Mouse (Mus musculus): ENCODE results near the gene E4f1. TPM values are rescaled to one million over a fixed set of nuclear protein-coding genes. Genes with fewer than 3 reads are reported as not detected.

E4f1 gene
- total RNA-seq, 2 experiments from 2014 or later: 11.1 to 11.4 TPM

- no peak for DNase-seq (ENCODE audit: low spot score)
- intact Hi-C loops (cut with DNase I): no loop called here
Measured at GRCm38 (mm10) chr17:24485090-24485860, 15.2 kb upstream of the E4f1 start.

GRCm38 (mm10) chr17:24483495-24483894 lies 13.4 kb upstream of the E4f1 start:
- DNase-seq (ENCODE audit: low spot score): no peak
- intact Hi-C loops (cut with DNase I): no loop called here

GRCm38 (mm10) chr17:24481027-24481815 lies 11.1 kb upstream of the E4f1 start:
- intact Hi-C loops (cut with DNase I): no loop called here
- DNase-seq (ENCODE audit: low spot score): no peak

GRCm38 (mm10) chr17:24480201-24480826 lies 10.2 kb upstream of the E4f1 start:
- intact Hi-C loops (cut with DNase I): no loop called here
- no peak for DNase-seq (ENCODE audit: low spot score)

GRCm38 (mm10) chr17:24479431-24479830 lies 9.3 kb upstream of the E4f1 start:
- intact Hi-C loops (cut with DNase I): loop anchor here (5.0 kb wide), 2 partner anchors 33 to 193 kb away; no protein-coding TSS in a partner anchor
- DNase-seq (ENCODE audit: low spot score): no peak

GRCm38 (mm10) chr17:24478663-24479380 lies 8.7 kb upstream of the E4f1 start, which contains the start of gene Mlst8:
Mlst8 (minus strand) TSS chr17:24479078.
- intact Hi-C loops (cut with DNase I): loop anchor here (5.0 kb wide), 2 partner anchors 33 to 193 kb away; no protein-coding TSS in a partner anchor
- peak; percentile 93 for DNase-seq (ENCODE audit: low spot score)

- no peak for DNase-seq (ENCODE audit: low spot score)
- intact Hi-C loops (cut with DNase I): loop anchor here (5.0 kb wide), 2 partner anchors 34 to 194 kb away; no protein-coding TSS in a partner anchor
Measured at GRCm38 (mm10) chr17:24477985-24478600, 8.0 kb upstream of the E4f1 start.

- DNase-seq (ENCODE audit: low spot score): no peak
- intact Hi-C loops (cut with DNase I): loop anchor here (5.0 kb wide), 2 partner anchors 35 to 195 kb away; no protein-coding TSS in a partner anchor
Measured at GRCm38 (mm10) chr17:24477053-24477984, 7.2 kb upstream of the E4f1 start.

GRCm38 (mm10) chr17:24476022-24476776 lies 6.1 kb upstream of the E4f1 start:
- intact Hi-C loops (cut with DNase I): loop anchor here (5.0 kb wide), 2 partner anchors 36 to 196 kb away; no protein-coding TSS in a partner anchor
- DNase-seq (ENCODE audit: low spot score): no peak

GRCm38 (mm10) chr17:24475586-24475985 lies 5.5 kb upstream of the E4f1 start:
- no peak for DNase-seq (ENCODE audit: low spot score)
- intact Hi-C loops (cut with DNase I): loop anchor here (5.0 kb wide), 2 partner anchors 37 to 197 kb away; no protein-coding TSS in a partner anchor

- intact Hi-C loops (cut with DNase I): no loop called here
- DNase-seq (ENCODE audit: low spot score): no peak
Measured at GRCm38 (mm10) chr17:24474557-24474956, 4.4 kb upstream of the E4f1 start.

- intact Hi-C loops (cut with DNase I): no loop called here
- no peak for DNase-seq (ENCODE audit: low spot score)
Measured at GRCm38 (mm10) chr17:24473612-24474275, 3.6 kb upstream of the E4f1 start, which contains the start of gene Bricd5. Bricd5 (plus strand) TSS chr17:24473884.

GRCm38 (mm10) chr17:24472512-24472911 lies 2.4 kb upstream of the E4f1 start:
- no peak for DNase-seq (ENCODE audit: low spot score)
- intact Hi-C loops (cut with DNase I): no loop called here

- intact Hi-C loops (cut with DNase I): no loop called here
- DNase-seq (ENCODE audit: low spot score): no peak
Measured at GRCm38 (mm10) chr17:24470701-24471527, 801 bp upstream of the E4f1 start.

- intact Hi-C loops (cut with DNase I): no loop called here
- DNase-seq (ENCODE audit: low spot score): no peak
Measured at GRCm38 (mm10) chr17:24469336-24469909, 690 bp downstream of the E4f1 start.
